Mouse (Mus musculus) hindbrain, embryonic 15.5 days (tissue): ENCODE results near the gene Irs3. TPM values are rescaled to one million over a fixed set of nuclear protein-coding genes. Genes with fewer than 3 reads are reported as not detected.

Source experiments
- ATAC-seq: fragments of 200-750 bp; cut with Nextera tagmentation; 2 replicates; pipeline ENCODE4 v1.8.0; 2017; ENCODE audit warnings: low read depth, moderate number of reproducible peaks, moderate TSS enrichment; ENCODE audit not compliant: low FRiP score
- H3K27ac ChIP-seq: fragments of 300-500 bp; sonication (generic); replicated peaks from 2 replicates; pipeline ENCODE4 v1.5.1; 2015; ENCODE audit warnings: mild to moderate bottlenecking, inconsistent platforms
- H3K27me3 ChIP-seq: fragments of 300-500 bp; sonication (generic); 2 replicates; pipeline ENCODE4 v1.6.1; 2015; ENCODE audit warnings: control low read depth, inconsistent platforms
- H3K36me3 ChIP-seq: fragments of 300-500 bp; sonication (generic); 2 replicates; pipeline ENCODE4 v1.6.1; 2015; ENCODE audit warnings: control low read depth, inconsistent platforms
- H3K4me1 ChIP-seq: fragments of 300-500 bp; sonication (generic); replicated peaks from 2 replicates; pipeline ENCODE4 v1.6.1; 2015; ENCODE audit warnings: control low read depth, inconsistent platforms
- H3K4me2 ChIP-seq: fragments of 300-500 bp; sonication (generic); 2 replicates; pipeline ENCODE4 v1.6.1; 2015; ENCODE audit warnings: moderate library complexity, mild to moderate bottlenecking, inconsistent platforms
- H3K4me3 ChIP-seq: fragments of 300-500 bp; sonication (generic); 2 replicates; pipeline ENCODE4 v1.5.1; 2015; ENCODE audit warnings: mild to moderate bottlenecking, inconsistent platforms
- H3K9ac ChIP-seq: fragments of 300-500 bp; sonication (generic); 2 replicates; pipeline ENCODE4 v1.6.1; 2015; ENCODE audit warnings: inconsistent platforms
- H3K9me3 ChIP-seq: fragments of 300-500 bp; sonication (generic); 2 replicates; pipeline ENCODE4 v1.6.1; 2016; ENCODE audit warnings: control low read depth, inconsistent platforms
- WGBS: fragments of 180-500 bp; shearing (Covaris S2); methylation state at CpG from one replicate; pipeline ENCODE4 v1.1.7; 2015; 5-methylcytosine and 5-hydroxymethylcytosine counted together
- polyA plus RNA-seq: library from polyadenylated mRNA; unstranded; fragments of >200 nt; fragmentation: Nextera tagmentation; extraction: Ambion mirVana; gene quantifications from 2 replicates; pipeline ENCODE4 v1.2.1, GENCODE M21; 2015

Gene Irs3
- polyA plus RNA-seq, 1 experiment from 2014 or later: 0.12 TPM

DNA sequence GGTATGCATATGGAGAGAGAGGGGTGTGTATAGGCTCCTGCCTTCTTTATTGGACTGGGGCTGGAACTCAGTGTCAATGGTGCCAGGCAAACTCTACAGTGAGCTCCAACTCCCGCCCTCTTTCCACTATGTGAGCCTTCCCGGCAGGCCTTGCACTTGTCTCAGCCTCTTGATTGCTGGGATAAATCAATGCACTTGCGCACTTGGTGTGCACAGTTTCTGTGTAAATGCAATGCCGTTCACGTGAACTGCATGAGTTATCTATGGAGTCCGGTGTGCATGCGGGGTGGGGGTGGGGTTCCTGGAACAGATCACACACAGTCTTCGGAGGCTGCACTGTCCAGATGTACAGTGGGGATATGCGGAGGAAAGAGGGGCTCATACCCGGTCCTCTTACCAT lies 7.9 kb upstream of the Irs3 start:
- peaks cover 13% of the 10 kb centered on the region for H3K4me1 ChIP-seq
- no peak overlapping the region for H3K4me2 ChIP-seq
- H3K36me3 ChIP-seq: peaks cover 16% of the 10 kb centered on the region; the same call in 1 of the 2 replicates
- H3K4me3 ChIP-seq: no peak overlapping the region
- no peak overlapping the region for H3K9ac ChIP-seq
- ATAC-seq: no peak
- H3K27ac ChIP-seq: no peak overlapping the region
- H3K9me3 ChIP-seq: no peaks in the 10 kb centered on the region
- no peaks in the 10 kb centered on the region for H3K27me3 ChIP-seq
- WGBS: 95% methylated on average over 10 of the region's 10 CpGs

DNA sequence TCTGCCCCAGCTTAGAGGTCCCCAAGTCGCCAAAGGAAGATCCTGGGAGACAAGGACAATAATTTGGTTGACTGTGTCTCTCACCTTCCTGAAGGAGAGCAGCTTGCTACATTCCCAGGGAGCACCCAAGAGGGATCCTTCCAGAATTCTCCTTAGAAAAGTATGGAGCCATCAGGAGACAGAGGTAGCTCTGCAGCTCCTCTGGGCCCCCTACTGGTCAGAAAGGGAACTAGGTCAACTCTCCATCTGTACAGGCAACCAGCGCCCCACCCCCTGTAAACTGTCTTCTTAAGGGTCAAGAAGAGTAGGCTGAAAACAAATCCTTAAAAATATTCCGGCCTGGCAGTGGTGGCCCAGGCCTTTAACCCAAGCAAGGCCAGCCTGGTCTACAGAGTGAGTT lies 7.0 kb upstream of the Irs3 start:
- H3K4me1 ChIP-seq: peaks cover 19% of the 10 kb centered on the region
- H3K9me3 ChIP-seq: no peaks in the 10 kb centered on the region
- no peak for ATAC-seq
- no peaks in the 10 kb centered on the region for H3K27me3 ChIP-seq
- H3K36me3 ChIP-seq: peaks cover 16% of the 10 kb centered on the region; the same call in 1 of the 2 replicates
- H3K4me2 ChIP-seq: no peak overlapping the region
- no peak overlapping the region for H3K9ac ChIP-seq
- H3K27ac ChIP-seq: no peak overlapping the region
- WGBS: 19% methylated on average over 3 of the region's 3 CpGs
- H3K4me3 ChIP-seq: no peak overlapping the region

DNA sequence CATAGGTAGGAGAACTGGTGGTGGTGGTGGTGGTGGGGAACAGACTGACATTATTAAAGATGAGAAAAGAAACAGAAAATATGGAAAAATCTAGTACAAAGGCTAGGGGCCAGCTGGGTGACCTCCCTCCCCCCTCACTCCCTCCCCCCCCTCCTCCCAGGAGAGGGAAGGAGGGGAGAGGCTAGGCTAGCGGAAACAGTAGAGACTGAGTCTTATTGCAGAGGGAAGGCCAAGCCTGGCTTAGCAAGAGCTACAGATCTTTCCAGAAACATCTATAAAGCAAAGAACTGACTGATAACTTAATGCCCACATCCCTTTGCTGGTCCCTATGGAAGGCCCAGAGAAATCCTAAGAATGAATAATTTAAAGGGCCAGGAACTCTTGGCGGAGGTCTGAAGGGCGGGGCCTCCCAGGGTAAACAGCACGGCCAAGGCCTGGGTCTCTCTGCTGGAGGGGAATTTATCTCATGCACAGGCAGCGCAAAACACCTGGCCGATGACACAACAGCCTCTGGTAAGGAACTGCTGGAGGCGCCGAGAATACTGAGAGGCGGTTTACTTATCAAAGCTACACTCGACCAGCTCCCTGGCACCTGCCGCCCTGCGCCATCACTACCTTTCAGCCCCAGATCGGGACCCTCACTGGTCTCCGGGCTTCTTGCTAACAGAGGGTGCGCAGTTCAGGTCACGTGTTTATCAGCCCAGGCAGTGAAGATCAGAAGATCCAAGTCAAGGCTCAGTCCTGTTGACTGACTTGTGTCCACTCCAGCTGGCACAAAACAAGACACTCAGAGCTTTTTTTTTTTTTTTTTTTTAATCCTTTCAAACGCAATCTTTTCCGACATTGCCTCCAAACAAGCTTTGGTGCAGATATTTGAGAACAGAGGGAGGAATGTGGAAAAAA lies 4.4 kb upstream of the Irs3 start:
- Histone ChIP-seq H3K4me2 (peak overlapping the region; percentile 39), H3K4me1 (peaks cover 21% of the 10 kb centered on the region), H3K9ac (no peak overlapping the region), H3K9me3 (no peaks in the 10 kb centered on the region), H3K36me3 (peaks cover 15% of the 10 kb centered on the region; the same call in 1 of the 2 replicates), H3K27me3 (peaks cover 22% of the 10 kb centered on the region), H3K27ac (no peak overlapping the region), H3K4me3 (peak overlapping the region; percentile 6; the same call in 1 of the 2 replicates)
- WGBS: 23% methylated on average over 18 of the region's 18 CpGs
- no peak for ATAC-seq

DNA sequence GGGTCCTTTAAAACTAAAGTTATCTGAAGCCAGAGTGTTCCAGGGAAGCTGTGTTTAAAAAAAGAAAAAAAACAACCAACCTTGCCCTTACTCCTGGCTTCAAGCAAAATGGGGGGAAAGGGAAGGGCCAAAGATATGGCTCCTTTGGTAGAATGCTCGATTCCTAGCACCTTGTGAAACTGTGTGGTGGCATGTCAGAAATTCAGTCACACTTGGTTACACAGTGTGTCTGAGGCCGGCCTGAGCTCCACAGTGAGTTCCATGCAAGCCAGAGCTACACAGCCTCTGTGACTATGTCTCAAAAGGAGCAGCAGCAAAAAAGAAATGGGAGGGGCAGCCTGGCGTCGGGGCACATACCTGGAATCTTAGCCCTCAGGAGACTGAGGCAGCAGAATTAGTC lies 3.7 kb upstream of the Irs3 start:
- H3K9me3 ChIP-seq: no peaks in the 10 kb centered on the region
- peaks cover 22% of the 10 kb centered on the region for H3K4me1 ChIP-seq
- no peak overlapping the region for H3K27ac ChIP-seq
- peaks cover 13% of the 10 kb centered on the region; the same call in 1 of the 2 replicates for H3K36me3 ChIP-seq
- peaks cover 27% of the 10 kb centered on the region for H3K27me3 ChIP-seq
- WGBS: 30% methylated on average over 4 of the region's 4 CpGs
- no peak for ATAC-seq
- H3K4me2 ChIP-seq: no peak overlapping the region
- no peak overlapping the region for H3K9ac ChIP-seq
- no peak overlapping the region for H3K4me3 ChIP-seq

DNA sequence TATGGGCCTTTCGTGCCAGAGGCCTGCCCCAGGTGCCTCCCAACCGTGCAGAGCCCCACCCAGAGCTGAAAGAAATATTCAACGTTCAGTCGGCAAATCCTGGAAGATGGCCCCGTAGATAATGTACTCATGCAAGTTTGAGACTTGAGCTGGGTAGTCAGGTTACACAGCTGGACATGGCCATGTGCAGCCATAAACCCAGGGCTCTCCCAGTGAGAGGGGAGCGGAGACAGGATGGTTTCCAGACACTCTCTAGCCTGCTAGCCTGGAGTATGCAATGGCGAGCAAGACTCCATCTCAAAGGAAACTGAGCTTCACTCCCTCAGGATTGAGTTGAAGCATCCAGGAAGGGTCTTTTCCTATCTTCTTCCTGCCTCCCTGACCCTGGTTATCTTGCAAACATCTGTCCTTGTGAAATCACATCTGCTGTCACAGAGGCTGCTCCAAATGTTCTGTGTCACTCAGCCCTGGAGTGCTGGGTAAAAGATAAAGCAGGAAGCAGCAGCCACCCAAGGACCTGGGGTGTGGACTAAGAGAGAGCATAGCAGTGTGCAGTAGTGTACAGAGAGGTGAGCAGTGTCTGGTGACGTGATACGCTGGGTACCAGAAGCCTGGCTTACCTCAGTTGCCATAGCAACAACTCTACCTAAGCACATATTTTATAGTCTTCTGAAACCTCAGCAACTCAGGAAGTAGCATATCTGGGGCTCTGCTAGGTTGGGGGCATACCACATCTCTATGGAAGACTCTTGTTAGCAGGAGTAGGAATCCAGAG lies 2.5 kb upstream of the Irs3 start:
- peak overlapping the region; percentile 34; the same call in 1 of the 2 replicates for H3K27ac ChIP-seq
- no peak overlapping the region for H3K9ac ChIP-seq
- H3K4me3 ChIP-seq: no peak overlapping the region
- peaks cover 35% of the 10 kb centered on the region for H3K27me3 ChIP-seq
- peak; percentile 71; the same call in 1 of the 2 replicates for ATAC-seq
- WGBS: 75% methylated on average over 9 of the region's 9 CpGs
- H3K9me3 ChIP-seq: no peaks in the 10 kb centered on the region
- peaks cover 22% of the 10 kb centered on the region for H3K4me1 ChIP-seq
- peaks cover 7% of the 10 kb centered on the region; the same call in 1 of the 2 replicates for H3K36me3 ChIP-seq
- no peak overlapping the region for H3K4me2 ChIP-seq

DNA sequence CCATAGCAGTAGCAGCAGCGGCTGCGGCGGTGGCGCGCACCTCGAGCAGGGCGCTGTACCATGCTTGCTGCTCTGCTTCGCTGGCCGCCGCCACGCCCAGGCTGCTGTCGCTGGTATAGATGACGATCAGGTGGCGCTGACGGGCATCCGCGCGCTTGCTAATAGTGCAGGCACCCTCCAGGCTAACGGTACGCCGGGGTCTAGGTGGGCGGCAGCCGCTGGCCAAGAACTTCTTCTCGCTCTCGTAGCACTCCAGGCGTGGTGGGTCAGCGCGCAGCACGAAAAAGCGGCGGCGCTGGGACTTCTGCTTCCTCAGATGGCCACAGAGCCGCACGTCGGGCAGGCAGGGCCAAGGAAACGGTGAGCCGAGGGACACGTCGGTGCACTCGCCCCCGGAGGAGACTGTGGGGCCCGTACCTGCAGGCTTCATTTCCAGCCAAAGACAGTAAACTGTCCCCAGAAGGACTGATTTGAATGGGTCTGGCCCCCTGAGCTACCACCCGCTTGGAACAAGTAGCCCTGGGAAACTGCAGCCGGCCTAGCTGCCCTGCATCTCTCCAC lies 343 bp downstream of the Irs3 start:
- Histone ChIP-seq H3K36me3 (peaks cover 11% of the 10 kb centered on the region), H3K9me3 (no peaks in the 10 kb centered on the region), H3K4me3 (peak overlapping the region; percentile 27), H3K27ac (no peak overlapping the region), H3K9ac (0 out of 2 replicates have a peak overlapping the region, but pooled peaks have one; percentile 9), H3K4me1 (peaks cover 18% of the 10 kb centered on the region), H3K27me3 (peaks cover 37% of the 10 kb centered on the region), H3K4me2 (peak overlapping the region; percentile 49)
- WGBS: 3% methylated on average over 44 of the region's 44 CpGs
- ATAC-seq: no peak

DNA sequence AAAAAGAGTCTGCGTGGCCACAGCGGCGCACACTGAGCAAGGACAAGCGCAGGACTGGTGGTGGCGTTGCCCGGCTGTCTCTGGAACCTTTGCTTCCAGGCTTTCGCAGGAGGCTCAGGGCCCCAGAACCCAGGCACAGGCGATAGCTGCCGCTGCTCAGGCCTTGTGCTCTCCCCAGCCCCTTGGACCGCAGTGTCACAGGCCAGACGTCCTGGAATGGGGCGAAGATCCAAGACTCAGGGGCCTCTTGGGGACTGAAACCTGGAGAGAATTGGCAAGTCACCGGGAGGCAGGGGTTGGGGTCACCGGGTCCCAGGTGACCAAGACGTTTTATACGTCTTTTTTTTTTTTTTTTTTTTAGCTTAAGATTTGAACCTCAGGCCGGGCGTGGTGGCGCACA lies 1.0 kb downstream of the Irs3 start:
- Histone ChIP-seq H3K27me3 (peaks cover 37% of the 10 kb centered on the region), H3K4me2 (no peak overlapping the region), H3K9me3 (no peaks in the 10 kb centered on the region), H3K36me3 (peaks cover 18% of the 10 kb centered on the region), H3K27ac (no peak overlapping the region), H3K4me1 (peaks cover 13% of the 10 kb centered on the region), H3K4me3 (no peak overlapping the region), H3K9ac (no peak overlapping the region)
- 40% methylated on average over 19 of the region's 19 CpGs for WGBS
- ATAC-seq: no peak

DNA sequence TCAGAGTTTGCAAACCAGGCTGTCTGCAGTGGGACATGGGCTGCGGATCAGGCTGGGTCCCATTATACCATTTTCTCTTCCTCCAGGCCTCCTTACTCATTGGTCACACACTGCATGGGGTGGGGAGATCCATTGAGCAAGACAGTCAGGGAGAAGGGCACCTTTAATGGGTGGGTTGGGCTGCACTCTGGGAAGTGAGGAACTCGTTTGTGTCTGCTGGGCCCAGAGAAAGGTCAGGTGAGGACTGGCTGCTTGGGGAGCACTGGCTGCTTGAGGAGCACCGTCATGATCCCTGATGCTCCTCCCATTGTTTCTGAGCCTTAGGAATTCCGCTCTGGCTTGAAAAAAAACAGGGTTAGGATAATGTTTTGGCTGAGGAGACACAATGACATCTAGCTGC lies 2.6 kb downstream of the Irs3 start:
- H3K4me2 ChIP-seq: no peak overlapping the region
- peaks cover 31% of the 10 kb centered on the region for H3K36me3 ChIP-seq
- no peak for ATAC-seq
- H3K9ac ChIP-seq: no peak overlapping the region
- H3K27ac ChIP-seq: no peak overlapping the region
- WGBS: 56% methylated on average over 4 of the region's 4 CpGs
- peaks cover 37% of the 10 kb centered on the region for H3K27me3 ChIP-seq
- H3K4me3 ChIP-seq: no peak overlapping the region
- H3K9me3 ChIP-seq: no peaks in the 10 kb centered on the region
- peaks cover 8% of the 10 kb centered on the region for H3K4me1 ChIP-seq

DNA sequence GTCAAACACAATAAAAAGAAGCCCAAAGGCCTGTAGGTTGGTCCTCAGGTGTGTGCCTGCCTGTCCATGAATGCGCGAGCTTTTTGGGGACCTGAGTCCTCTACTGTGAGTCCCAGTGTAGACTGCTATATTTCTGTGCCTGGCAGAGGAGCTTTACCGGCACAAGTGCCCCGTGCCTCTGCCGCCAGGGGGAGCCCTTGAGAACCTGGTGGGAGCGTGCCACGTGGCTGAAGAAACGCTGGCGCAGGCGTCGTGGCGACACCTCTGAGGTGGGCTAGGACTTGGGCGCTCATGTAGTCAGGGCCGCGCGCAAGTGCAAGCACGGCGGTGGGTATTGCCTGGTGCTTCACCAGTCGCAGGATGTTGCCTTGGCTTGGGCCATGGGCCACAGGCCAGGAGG lies 4.5 kb downstream of the Irs3 start, which contains the start of gene Sap25:
TSS of gene Sap25 (plus strand) at position 281 of the 400 bp plus-strand sequence.
- H3K4me2 ChIP-seq: no peak within 1 kb of the TSS
- H3K9me3 ChIP-seq: no peaks in the 10 kb centered on the region
- peaks cover 49% of the 10 kb centered on the region for H3K36me3 ChIP-seq
- H3K4me3 ChIP-seq: no peak within 1 kb of the TSS
- peak; percentile 17; the same call in 1 of the 2 replicates for ATAC-seq
- peaks cover 7% of the 10 kb centered on the region for H3K4me1 ChIP-seq
- H3K9ac ChIP-seq: no peak within 1 kb of the TSS
- no peak within 1 kb of the TSS for H3K27ac ChIP-seq
- 91% methylated on average over 19 of the region's 19 CpGs for WGBS
- peaks cover 26% of the 10 kb centered on the region for H3K27me3 ChIP-seq

DNA sequence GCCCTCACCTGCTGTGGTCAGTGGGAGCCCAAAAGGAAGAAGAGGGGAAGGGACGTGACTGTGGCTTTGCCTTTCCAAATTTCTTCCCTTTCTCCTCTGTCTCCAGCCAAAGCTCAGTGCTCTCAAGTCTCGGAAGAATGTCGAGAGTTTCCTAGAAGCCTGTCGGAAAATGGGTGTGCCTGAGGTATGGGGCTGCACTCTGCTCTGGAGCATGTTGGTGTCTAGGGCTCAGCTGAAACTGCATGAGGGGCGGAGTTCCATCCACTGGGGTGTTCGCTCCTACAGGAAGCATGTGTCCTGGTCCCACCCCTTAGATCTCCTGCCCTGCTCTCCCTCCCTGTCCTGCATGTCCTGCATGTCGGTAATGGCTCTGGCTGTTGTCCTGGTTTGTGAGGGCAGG lies 6.0 kb downstream of the Irs3 start:
- no peak for ATAC-seq
- H3K36me3 ChIP-seq: peaks cover 59% of the 10 kb centered on the region
- no peak overlapping the region for H3K9ac ChIP-seq
- H3K9me3 ChIP-seq: no peaks in the 10 kb centered on the region
- H3K27ac ChIP-seq: no peak overlapping the region
- H3K4me3 ChIP-seq: no peak overlapping the region
- H3K27me3 ChIP-seq: peaks cover 12% of the 10 kb centered on the region; the same call in 1 of the 2 replicates
- no peak overlapping the region for H3K4me2 ChIP-seq
- H3K4me1 ChIP-seq: no peaks in the 10 kb centered on the region
- 88% methylated on average over 7 of the region's 7 CpGs for WGBS

DNA sequence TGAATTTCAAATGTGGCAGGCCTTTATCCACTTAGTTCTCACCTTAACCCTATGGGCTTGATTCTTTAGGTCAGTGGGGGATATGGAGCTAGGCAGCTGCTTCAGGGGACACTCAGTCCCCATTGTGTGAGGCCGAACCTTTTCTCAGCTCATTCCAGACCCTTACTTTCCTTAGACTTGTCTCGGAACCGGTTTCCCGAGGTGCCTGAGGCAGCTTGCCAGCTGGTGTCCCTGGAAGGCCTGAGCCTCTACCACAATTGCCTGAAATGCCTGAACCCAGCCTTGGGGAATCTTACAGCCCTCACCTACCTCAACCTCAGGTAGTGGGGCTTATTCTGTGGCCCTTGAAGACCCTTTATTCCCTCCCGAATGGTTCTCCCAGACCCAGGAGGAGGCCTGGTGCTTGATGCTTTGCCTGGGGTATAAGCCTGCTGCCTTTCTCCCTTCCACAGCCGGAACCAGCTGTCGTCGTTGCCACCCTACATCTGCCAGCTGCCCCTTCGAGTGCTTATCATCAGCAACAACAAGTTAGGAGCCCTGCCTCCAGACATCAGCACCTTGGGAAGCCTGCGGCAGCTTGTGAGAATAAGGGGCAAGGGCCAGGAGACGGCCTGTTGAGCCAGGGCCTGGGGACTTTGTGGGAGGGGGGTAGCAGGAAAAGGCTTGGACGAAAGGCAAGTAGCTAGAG lies 12.0 kb downstream of the Irs3 start:
- no peak for ATAC-seq
- Histone ChIP-seq H3K9me3 (no peaks in the 10 kb centered on the region), H3K27ac (no peak overlapping the region), H3K4me1 (peaks cover 38% of the 10 kb centered on the region), H3K36me3 (peaks cover 35% of the 10 kb centered on the region), H3K27me3 (no peaks in the 10 kb centered on the region), H3K9ac (no peak overlapping the region), H3K4me3 (no peak overlapping the region), H3K4me2 (no peak overlapping the region)
- WGBS: 72% methylated on average over 12 of the region's 12 CpGs
